Mouse (Mus musculus) heart, adult 2 months (tissue): ENCODE data around the gene Naa35.
A peak's percentile ranks its signal among the peaks of the same experiment; 100 is the strongest.

Experiments
- CTCF ChIP-seq: fragments of 200-600 bp; IDR thresholded peaks from 2 replicates; pipeline ENCODE4 v1.8.1; 2022; ENCODE audit warnings: antibody characterized with exemption, mild to moderate bottlenecking, moderate library complexity
- POLR2A ChIP-seq: fragments of 200-500 bp; IDR thresholded peaks from 2 replicates; pipeline ENCODE4 v1.6.1; 2011; ENCODE audit warnings: mild to moderate bottlenecking, low read depth, low read length, control low read depth; ENCODE audit not compliant: insufficient read depth

GRCm38 (mm10) chr13:59557185-59557985 lies 27.7 kb upstream of the Naa35 start:
- TF ChIP-seq POLR2A (peak; percentile 59), CTCF (no peak)
